Comparison of ENCODE assay signal across 20 mouse cellular contexts in genomic region chr3:153867149-153868136, GRCm38 (mm10). TPM values are rescaled to one million over a fixed set of nuclear protein-coding genes. Genes with fewer than 3 reads are reported as not detected.
DNase-seq lines count a peak whose midpoint lies in the region; ATAC-seq and TF ChIP-seq lines count a peak whose summit lies in the region.
"Had no signal": no experiment of that assay in that cellular context is flagged by ENCODE, and none has a peak within 500 bp of the region (broad histone marks: within the 10 kb centered on the region; RNA-seq: fewer than 3 reads in every experiment).

No protein-coding gene starts in this region.

- TF ChIP-seq CTCF in liver, postnatal 0 days (IDR thresholded peaks at IDR 0.05; ENCODE audit: low read depth): peak; percentile 34
- peak; percentile 82 for TF ChIP-seq CTCF in midbrain, postnatal 0 days (IDR thresholded peaks at IDR 0.05)

- H3K36me3 ChIP-seq in forebrain, embryonic 14.5 days (ENCODE audit: control insufficient read depth, insufficient read depth, low read length): no peaks in the 10 kb centered on the region
- no peaks in the 10 kb centered on the region for H3K36me3 ChIP-seq in forebrain, embryonic 13.5 days (ENCODE audit: poor library complexity, severe bottlenecking)
- H3K36me3 ChIP-seq in liver, postnatal 0 days (replicated peaks; ENCODE audit: insufficient read depth, low read length): no peaks in the 10 kb centered on the region
- no peaks in the 10 kb centered on the region for H3K36me3 ChIP-seq in midbrain, postnatal 0 days (ENCODE audit: insufficient read depth, low read length)
- H3K36me3 ChIP-seq: midbrain, embryonic 12.5 days had no signal

- H3K27me3 ChIP-seq in forebrain, embryonic 14.5 days (replicated peaks; ENCODE audit: control insufficient read depth, insufficient read depth, low read length): no peaks in the 10 kb centered on the region
- H3K27me3 ChIP-seq in forebrain, embryonic 13.5 days: no peaks in the 10 kb centered on the region
- no peaks in the 10 kb centered on the region for H3K27me3 ChIP-seq in liver, postnatal 0 days (ENCODE audit: insufficient read depth, low read length)
- no peaks in the 10 kb centered on the region for H3K27me3 ChIP-seq in midbrain, postnatal 0 days (ENCODE audit: insufficient read depth, low read length)
- H3K27me3 ChIP-seq: midbrain, embryonic 12.5 days had no signal

- no peak overlapping the region for H3K27ac ChIP-seq in forebrain, embryonic 14.5 days (ENCODE audit: low read depth, low read length)
- no peak overlapping the region for H3K27ac ChIP-seq in forebrain, embryonic 13.5 days
- no peak overlapping the region for H3K27ac ChIP-seq in liver, postnatal 0 days (ENCODE audit: low read depth)
- no peak overlapping the region for H3K27ac ChIP-seq in midbrain, postnatal 0 days (ENCODE audit: low read depth, low read length)
- H3K27ac ChIP-seq: midbrain, embryonic 12.5 days had no signal

- no peak for TF ChIP-seq EP300 in liver, postnatal 0 days (IDR thresholded peaks at IDR 0.05; ENCODE audit: low read depth)

- no peak for ATAC-seq in forebrain, embryonic 14.5 days
- ATAC-seq in forebrain, embryonic 13.5 days: no peak
- ATAC-seq in liver, postnatal 0 days: no peak
- ATAC-seq in midbrain, postnatal 0 days (ENCODE audit: low FRiP score): no peak
- ATAC-seq: CD4-positive, CD25-positive, alpha-beta regulatory T cell, adult 4 months had no signal

- WGBS in forebrain, embryonic 14.5 days: 63% methylated on average over 14 of the region's 14 CpGs
- 62% methylated on average over 14 of the region's 14 CpGs for WGBS in forebrain, embryonic 13.5 days
- 75% methylated on average over 14 of the region's 14 CpGs for WGBS in liver, postnatal 0 days (ENCODE audit: insufficient replicate concordance)
- WGBS in midbrain, postnatal 0 days: 68% methylated on average over 14 of the region's 14 CpGs

- intact Hi-C loops in left cerebral cortex, postnatal 36 days (cut with DNase I): no loop called here

- no peaks in the 10 kb centered on the region for H3K4me1 ChIP-seq in forebrain, embryonic 14.5 days (ENCODE audit: control insufficient read depth, insufficient read depth, low read length)
- no peaks in the 10 kb centered on the region for H3K4me1 ChIP-seq in forebrain, embryonic 13.5 days
- H3K4me1 ChIP-seq in liver, postnatal 0 days (ENCODE audit: insufficient read depth): no peaks in the 10 kb centered on the region
- no peaks in the 10 kb centered on the region for H3K4me1 ChIP-seq in midbrain, postnatal 0 days (ENCODE audit: insufficient read depth, low read length)
- H3K4me1 ChIP-seq: midbrain, embryonic 12.5 days had no signal

- no peak overlapping the region for H3K9ac ChIP-seq in forebrain, embryonic 14.5 days (ENCODE audit: low read length)
- H3K9ac ChIP-seq in forebrain, embryonic 13.5 days: no peak overlapping the region
- H3K9ac ChIP-seq in liver, postnatal 0 days (replicated peaks): no peak overlapping the region
- H3K9ac ChIP-seq in midbrain, postnatal 0 days (replicated peaks; ENCODE audit: low read length, poor library complexity, severe bottlenecking): no peak overlapping the region
- H3K9ac ChIP-seq: midbrain, embryonic 12.5 days had no signal

- H3K4me3 ChIP-seq in forebrain, embryonic 14.5 days (ENCODE audit: low read depth, low read length): no peak overlapping the region
- no peak overlapping the region for H3K4me3 ChIP-seq in forebrain, embryonic 13.5 days
- no peak overlapping the region for H3K4me3 ChIP-seq in liver, postnatal 0 days (ENCODE audit: low read depth, low read length)
- no peak overlapping the region for H3K4me3 ChIP-seq in midbrain, postnatal 0 days (ENCODE audit: low read depth, low read length)
- H3K4me3 ChIP-seq: midbrain, embryonic 12.5 days had no signal

- H3K9me3 ChIP-seq in forebrain, embryonic 14.5 days (replicated peaks; ENCODE audit: control insufficient read depth, low read length): no peaks in the 10 kb centered on the region
- H3K9me3 ChIP-seq in forebrain, embryonic 13.5 days (replicated peaks): no peaks in the 10 kb centered on the region
- no peaks in the 10 kb centered on the region for H3K9me3 ChIP-seq in liver, postnatal 0 days (ENCODE audit: low read length)
- no peaks in the 10 kb centered on the region for H3K9me3 ChIP-seq in midbrain, postnatal 0 days (ENCODE audit: low read length)
- H3K9me3 ChIP-seq: midbrain, embryonic 12.5 days had no signal

- peak; percentile 40 for DNase-seq in forebrain, embryonic 14.5 days (ENCODE audit: low spot score)
- DNase-seq in liver, postnatal 0 days: no peak
- DNase-seq in liver (no peak), NIH3T3 (ENCODE audit: low read depth) (peak; percentile 32)
- DNase-seq in midbrain, postnatal 0 days (ENCODE audit: low spot score): peak; percentile 76
- no peak for DNase-seq in gastrocnemius, adult 18-20 months (ENCODE audit: low spot score)
- no peak for DNase-seq in left cerebral cortex, postnatal 36 days (ENCODE audit: low spot score in 2 of 2)
- DNase-seq: adrenal gland, postnatal 36 days; cerebellum, postnatal 36 days; gastrocnemius, postnatal 25 days; heart, postnatal 10 days; kidney, adult 2 months; lung, adult 18-20 months had no signal

- no peak overlapping the region for H3K4me2 ChIP-seq in forebrain, embryonic 14.5 days (ENCODE audit: low read length)
- H3K4me2 ChIP-seq in forebrain, embryonic 13.5 days: no peak overlapping the region
- no peak overlapping the region for H3K4me2 ChIP-seq in liver, postnatal 0 days (ENCODE audit: low read depth, low read length)
- no peak overlapping the region for H3K4me2 ChIP-seq in midbrain, postnatal 0 days (ENCODE audit: low read depth, low read length, poor library complexity, severe bottlenecking)
- H3K4me2 ChIP-seq: midbrain, embryonic 12.5 days had no signal

RNA-seq across cellular contexts. Expression of gene Asb17, which starts 23.4 kb away (rescaled TPM):
- not detected in 2 replicates for polyA plus RNA-seq in forebrain, embryonic 14.5 days (2014; fragmentation: Nextera tagmentation; extraction: Ambion mirVana)
- not detected in 2 replicates for polyA plus RNA-seq in forebrain, embryonic 13.5 days (2015; fragmentation: Nextera tagmentation; extraction: Ambion mirVana)
- 0.40 and 0.66 TPM in 2 replicates for polyA plus RNA-seq in liver, postnatal 0 days (2015; fragmentation: Nextera tagmentation; extraction: Ambion mirVana)
- total RNA-seq in midbrain, postnatal 0 days (2014; rRNA removed): 0.44 TPM in 1 of 2 replicates, not detected in the other
- 0.07 TPM in 1 of 2 replicates, not detected in the other for polyA plus RNA-seq in midbrain, postnatal 0 days (2015; fragmentation: Nextera tagmentation; extraction: Ambion mirVana)
- total RNA-seq in gastrocnemius, adult 18-20 months (2021): not detected
- not detected for total RNA-seq in left cerebral cortex, postnatal 36 days (2021)
- total RNA-seq: adrenal gland, postnatal 36 days; gastrocnemius, postnatal 25 days; heart, postnatal 10 days; layer of hippocampus, adult 18-20 months; left cerebral cortex, postnatal 25 days had no signal
- polyA plus RNA-seq: CD4-positive, CD25-positive, alpha-beta regulatory T cell, adult 4 months; small intestine, adult 2 months had no signal

RNA-seq across cellular contexts. Expression of gene Msh4, which starts 38.5 kb away (rescaled TPM):
- polyA plus RNA-seq in forebrain, embryonic 14.5 days (2014; fragmentation: Nextera tagmentation; extraction: Ambion mirVana): 0.06 TPM in 1 of 2 replicates, not detected in the other
- polyA plus RNA-seq in forebrain, embryonic 13.5 days (2015; fragmentation: Nextera tagmentation; extraction: Ambion mirVana): 0.13 and 0.14 TPM in 2 replicates
- not detected in 2 replicates for polyA plus RNA-seq in liver, postnatal 0 days (2015; fragmentation: Nextera tagmentation; extraction: Ambion mirVana)
- 0.33 TPM in 1 of 2 replicates, not detected in the other for total RNA-seq in midbrain, postnatal 0 days (2014; rRNA removed)
- 0.22 and 0.25 TPM in 2 replicates for polyA plus RNA-seq in midbrain, postnatal 0 days (2015; fragmentation: Nextera tagmentation; extraction: Ambion mirVana)
- under 1 TPM in 1 of 2 experiments, not detected in 1; 0.09 TPM for total RNA-seq in gastrocnemius, adult 18-20 months (2021)
- under 1 TPM; 0.12 to 0.48 TPM for total RNA-seq in left cerebral cortex, postnatal 36 days (2021)
- total RNA-seq: gastrocnemius, postnatal 25 days had no signal
- polyA plus RNA-seq: CD4-positive, CD25-positive, alpha-beta regulatory T cell, adult 4 months; stomach, embryonic 16.5 days had no signal

RNA-seq across cellular contexts. Expression of gene Rabggtb, which starts 45.4 kb away (rescaled TPM):
- 49.1 and 55.4 TPM in 2 replicates for polyA plus RNA-seq in forebrain, embryonic 14.5 days (2014; fragmentation: Nextera tagmentation; extraction: Ambion mirVana)
- 47.0 and 48.6 TPM in 2 replicates for polyA plus RNA-seq in forebrain, embryonic 13.5 days (2015; fragmentation: Nextera tagmentation; extraction: Ambion mirVana)
- polyA plus RNA-seq in liver, postnatal 0 days (2015; fragmentation: Nextera tagmentation; extraction: Ambion mirVana): 28.7 and 31.8 TPM in 2 replicates
- total RNA-seq in midbrain, postnatal 0 days (2014; rRNA removed): 52.7 and 87.1 TPM in 2 replicates
- 60.4 and 63.1 TPM in 2 replicates for polyA plus RNA-seq in midbrain, postnatal 0 days (2015; fragmentation: Nextera tagmentation; extraction: Ambion mirVana)
- total RNA-seq in gastrocnemius, adult 18-20 months (2021): 10 to 100 TPM; 51.9 to 61.6 TPM
- 10 to 100 TPM; 59.9 to 61.2 TPM for total RNA-seq in left cerebral cortex, postnatal 36 days (2021)

Comparison
In these comparisons a context has a peak if more than half of its experiments do, and no peak if none do; other contexts are left out.
1. DNase-seq: peak in forebrain, embryonic 14.5 days (single experiment), NIH3T3 (single experiment) and midbrain, postnatal 0 days (single experiment); none in liver, postnatal 0 days (single experiment), liver (single experiment), gastrocnemius, adult 18-20 months (single experiment) and left cerebral cortex, postnatal 36 days (0 of 2).